Mouse (Mus musculus) neural tube, embryonic 11.5 days (tissue): ENCODE results near the gene Olfr156. TPM values are rescaled to one million over a fixed set of nuclear protein-coding genes. Genes with fewer than 3 reads are reported as not detected.

ENCODE experiments used
- ATAC-seq: fragments of 200-750 bp; cut with Nextera tagmentation; 2 replicates; pipeline ENCODE4 v1.8.0; 2017; ENCODE audit warnings: moderate number of reproducible peaks, mild to moderate bottlenecking, moderate TSS enrichment, moderate library complexity; ENCODE audit not compliant: insufficient read depth, low FRiP score, low TSS enrichment
- DNase-seq: peaks from one replicate; pipeline ENCODE4 v3.0.0-alpha.2; 2015; ENCODE audit warnings: low spot score
- H3K27ac ChIP-seq: fragments of 300-500 bp; sonication (generic); 2 replicates; pipeline ENCODE4 v1.5.1; 2014; ENCODE audit warnings: low read depth, mild to moderate bottlenecking, low read length
- H3K27me3 ChIP-seq: fragments of 300-500 bp; sonication (generic); 2 replicates; pipeline ENCODE4 v1.6.1; 2014; ENCODE audit warnings: mild to moderate bottlenecking, low read length, mixed read lengths; ENCODE audit not compliant: control insufficient read depth, insufficient read depth
- H3K36me3 ChIP-seq: fragments of 300-500 bp; sonication (generic); 2 replicates; pipeline ENCODE4 v1.6.1; 2014; ENCODE audit warnings: mild to moderate bottlenecking, low read length, moderate library complexity, mixed read lengths; ENCODE audit not compliant: control insufficient read depth, insufficient read depth
- H3K4me1 ChIP-seq: fragments of 300-500 bp; sonication (generic); 2 replicates; pipeline ENCODE4 v1.6.1; 2014; ENCODE audit warnings: low read length, mixed read lengths; ENCODE audit not compliant: control insufficient read depth, insufficient read depth
- H3K4me2 ChIP-seq: fragments of 300-500 bp; sonication (generic); 2 replicates; pipeline ENCODE4 v1.6.1; 2014; ENCODE audit warnings: low read depth, mild to moderate bottlenecking, moderate library complexity
- H3K4me3 ChIP-seq: fragments of 300-500 bp; sonication (generic); 2 replicates; pipeline ENCODE4 v1.5.1; 2014; ENCODE audit warnings: low read depth, low read length
- H3K9ac ChIP-seq: fragments of 300-500 bp; sonication (generic); 2 replicates; pipeline ENCODE4 v1.6.1; 2014; ENCODE audit warnings: mild to moderate bottlenecking, low read length
- H3K9me3 ChIP-seq: fragments of 300-500 bp; sonication (generic); 2 replicates; pipeline ENCODE4 v1.6.1; 2016; ENCODE audit warnings: low read length; ENCODE audit not compliant: control insufficient read depth
- WGBS: fragments of 180-500 bp; shearing (Covaris S2); extraction: QIAGEN DNeasy Blood & Tissue Kit; methylation state at CpG from one replicate; pipeline ENCODE4 v1.1.7; 2014; 5-methylcytosine and 5-hydroxymethylcytosine counted together
- polyA plus RNA-seq: library from polyadenylated mRNA; unstranded; fragments of >200 nt; fragmentation: Nextera tagmentation; extraction: Ambion mirVana; gene quantifications from 2 replicates; pipeline ENCODE4 v1.2.1, GENCODE M21; 2014

The Olfr156 gene
- polyA plus RNA-seq: not detected in 2 replicates

GRCm38 (mm10) chr4:43823845-43824337 lies at the start of gene Olfr156:
Gene Olfr156, minus strand, starts transcription at chr4:43823895.
- Histone ChIP-seq H3K27ac (no peak within 1 kb of the TSS), H3K9me3 (no peaks in the 10 kb centered on the region), H3K9ac (no peak within 1 kb of the TSS), H3K4me1 (no peaks in the 10 kb centered on the region), H3K4me2 (no peak within 1 kb of the TSS), H3K36me3 (no peaks in the 10 kb centered on the region), H3K4me3 (no peak within 1 kb of the TSS), H3K27me3 (no peaks in the 10 kb centered on the region)
- ATAC-seq: no peak
- DNase-seq: peak; percentile 55
- 17% methylated on average over 7 of the region's 7 CpGs for WGBS

GRCm38 (mm10) chr4:43869821-43870220 lies 46.1 kb upstream of the Olfr156 start:
- H3K4me2 ChIP-seq: no peak overlapping the region
- H3K27me3 ChIP-seq: no peaks in the 10 kb centered on the region
- no peaks in the 10 kb centered on the region for H3K36me3 ChIP-seq
- ATAC-seq (no peak), DNase-seq (no peak)
- H3K9me3 ChIP-seq: no peaks in the 10 kb centered on the region
- no peak overlapping the region for H3K27ac ChIP-seq
- no peaks in the 10 kb centered on the region for H3K4me1 ChIP-seq
- H3K4me3 ChIP-seq: no peak overlapping the region
- WGBS: 86% methylated on average over 10 of the region's 10 CpGs
- no peak overlapping the region for H3K9ac ChIP-seq

- Histone ChIP-seq H3K36me3 (no peaks in the 10 kb centered on the region), H3K4me1 (no peaks in the 10 kb centered on the region), H3K27ac (no peak overlapping the region), H3K4me2 (no peak overlapping the region), H3K4me3 (no peak overlapping the region), H3K27me3 (no peaks in the 10 kb centered on the region), H3K9ac (no peak overlapping the region), H3K9me3 (no peaks in the 10 kb centered on the region)
- 72% methylated on average over 4 of the region's 4 CpGs for WGBS
- ATAC-seq: no peak
- DNase-seq: no peak
Observed at GRCm38 (mm10) chr4:43863298-43863697, 39.6 kb upstream of the Olfr156 start.

- Histone ChIP-seq H3K36me3 (no peaks in the 10 kb centered on the region), H3K9ac (no peak overlapping the region), H3K4me3 (no peak overlapping the region), H3K27ac (no peak overlapping the region), H3K4me2 (no peak overlapping the region), H3K9me3 (no peaks in the 10 kb centered on the region), H3K27me3 (no peaks in the 10 kb centered on the region), H3K4me1 (no peaks in the 10 kb centered on the region)
- DNase-seq (peak; percentile 77), ATAC-seq (no peak)
- WGBS: 21% methylated on average over 14 of the region's 14 CpGs
Observed at GRCm38 (mm10) chr4:43860744-43861519, 37.2 kb upstream of the Olfr156 start.

- 81% methylated on average over 10 of the region's 10 CpGs for WGBS
- Histone ChIP-seq H3K27me3 (no peaks in the 10 kb centered on the region), H3K9me3 (no peaks in the 10 kb centered on the region), H3K27ac (no peak overlapping the region), H3K36me3 (no peaks in the 10 kb centered on the region), H3K4me3 (no peak overlapping the region), H3K9ac (no peak overlapping the region), H3K4me1 (no peaks in the 10 kb centered on the region), H3K4me2 (no peak overlapping the region)
- DNase-seq (no peak), ATAC-seq (no peak)
Observed at GRCm38 (mm10) chr4:43859886-43860285, 36.2 kb upstream of the Olfr156 start.

- H3K4me3 ChIP-seq: no peak overlapping the region
- 73% methylated on average over 8 of the region's 8 CpGs for WGBS
- DNase-seq (no peak), ATAC-seq (no peak)
- H3K9ac ChIP-seq: no peak overlapping the region
- no peaks in the 10 kb centered on the region for H3K27me3 ChIP-seq
- H3K9me3 ChIP-seq: no peaks in the 10 kb centered on the region
- H3K27ac ChIP-seq: no peak overlapping the region
- no peaks in the 10 kb centered on the region for H3K36me3 ChIP-seq
- no peaks in the 10 kb centered on the region for H3K4me1 ChIP-seq
- no peak overlapping the region for H3K4me2 ChIP-seq
Observed at GRCm38 (mm10) chr4:43854101-43854500, 30.4 kb upstream of the Olfr156 start.

GRCm38 (mm10) chr4:43851265-43851664 lies 27.6 kb upstream of the Olfr156 start, which contains the start of gene Olfr155:
Gene Olfr155, plus strand, starts transcription at chr4:43851565.
- no peak for DNase-seq
- 87% methylated on average over 6 of the region's 6 CpGs for WGBS
- no peaks in the 10 kb centered on the region for H3K36me3 ChIP-seq
- no peak within 1 kb of the TSS for H3K4me3 ChIP-seq
- ATAC-seq: no peak
- H3K9ac ChIP-seq: no peak within 1 kb of the TSS
- no peak within 1 kb of the TSS for H3K4me2 ChIP-seq
- H3K27ac ChIP-seq: no peak within 1 kb of the TSS
- no peaks in the 10 kb centered on the region for H3K9me3 ChIP-seq
- H3K27me3 ChIP-seq: no peaks in the 10 kb centered on the region
- no peaks in the 10 kb centered on the region for H3K4me1 ChIP-seq

- 77% methylated on average over 1 of the region's 1 CpGs for WGBS
- no peak within 1 kb of the TSS for H3K4me3 ChIP-seq
Observed at GRCm38 (mm10) chr4:43840101-43840500, 16.4 kb upstream of the Olfr156 start, which contains the start of gene Olfr157. Gene Olfr157, minus strand, starts transcription at chr4:43840201.

GRCm38 (mm10) chr4:43838326-43838725 lies 14.6 kb upstream of the Olfr156 start:
- Histone ChIP-seq H3K4me3 (no peak overlapping the region), H3K36me3 (no peaks in the 10 kb centered on the region), H3K4me2 (no peak overlapping the region), H3K27me3 (no peaks in the 10 kb centered on the region), H3K4me1 (no peaks in the 10 kb centered on the region), H3K9me3 (no peaks in the 10 kb centered on the region), H3K9ac (no peak overlapping the region), H3K27ac (no peak overlapping the region)
- DNase-seq (no peak), ATAC-seq (no peak)
- WGBS: 83% methylated on average over 3 of the region's 3 CpGs

More at GRCm38 (mm10) chr4:43840101-43840500, 16.4 kb upstream of the Olfr156 start, which contains the start of gene Olfr157:
- ATAC-seq: no peak
- Histone ChIP-seq H3K27me3 (no peaks in the 10 kb centered on the region), H3K9me3 (no peaks in the 10 kb centered on the region), H3K4me2 (no peak within 1 kb of the TSS), H3K4me1 (no peaks in the 10 kb centered on the region), H3K9ac (no peak within 1 kb of the TSS), H3K36me3 (no peaks in the 10 kb centered on the region), H3K27ac (no peak within 1 kb of the TSS)
- no peak for DNase-seq
